Mouse (Mus musculus): Measurements from ENCODE around the gene Syngr4. TPM values are rescaled to one million over a fixed set of nuclear protein-coding genes. Genes with fewer than 3 reads are reported as not detected.

Syngr4 gene
- total RNA-seq, 2 experiments from 2014 or later: 0.36 TPM; not detected in 1

DNA sequence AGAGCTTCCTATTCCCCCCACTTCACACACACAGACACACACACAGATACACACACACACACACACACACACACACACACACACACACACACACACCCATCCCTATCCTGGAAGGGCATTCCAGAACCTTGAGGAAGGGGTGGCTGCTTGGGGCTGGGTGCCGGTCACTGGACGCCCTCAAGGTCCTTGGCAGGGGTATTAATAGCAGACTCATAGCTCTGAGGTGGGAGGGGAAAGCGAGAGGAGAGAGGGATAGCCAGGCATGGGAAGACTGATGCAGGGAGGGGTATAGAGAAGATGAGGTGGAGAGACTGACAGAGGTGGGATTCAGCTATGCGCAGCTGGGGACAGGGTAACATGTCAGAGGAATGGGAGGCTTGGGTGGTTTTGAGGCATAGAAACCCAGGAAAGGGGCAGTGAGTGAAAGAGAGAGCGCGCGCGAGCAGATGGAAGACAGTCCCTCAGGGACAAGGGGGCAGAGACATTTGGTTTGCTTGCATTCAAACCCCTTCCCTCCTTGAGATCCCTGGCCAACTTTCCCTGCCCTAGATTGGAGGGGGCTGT is 27.3 kb downstream of the Syngr4 start:
- peak; percentile 30 to 36 for DNase-seq

DNA sequence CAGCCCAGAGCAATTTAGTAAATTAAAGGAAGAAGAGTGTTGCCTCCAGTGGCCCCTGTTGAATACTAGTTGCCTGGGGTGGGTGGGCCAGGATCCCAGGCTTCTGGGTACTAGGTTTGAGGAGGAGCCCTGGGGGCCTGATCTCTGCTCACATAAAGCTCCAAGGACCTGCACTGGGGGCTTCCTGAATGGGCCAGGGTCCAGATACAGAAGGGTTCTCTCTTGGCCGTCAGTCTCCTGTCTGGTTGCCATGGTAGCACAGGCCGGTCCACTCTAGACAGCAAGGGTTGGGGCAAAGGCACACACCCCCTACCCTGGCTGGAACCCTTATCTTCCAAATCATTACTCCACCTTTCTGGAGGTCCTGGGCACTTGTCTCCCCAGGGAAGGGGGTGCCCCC is 28.6 kb downstream of the Syngr4 start:
- DNase-seq: no peak

DNA sequence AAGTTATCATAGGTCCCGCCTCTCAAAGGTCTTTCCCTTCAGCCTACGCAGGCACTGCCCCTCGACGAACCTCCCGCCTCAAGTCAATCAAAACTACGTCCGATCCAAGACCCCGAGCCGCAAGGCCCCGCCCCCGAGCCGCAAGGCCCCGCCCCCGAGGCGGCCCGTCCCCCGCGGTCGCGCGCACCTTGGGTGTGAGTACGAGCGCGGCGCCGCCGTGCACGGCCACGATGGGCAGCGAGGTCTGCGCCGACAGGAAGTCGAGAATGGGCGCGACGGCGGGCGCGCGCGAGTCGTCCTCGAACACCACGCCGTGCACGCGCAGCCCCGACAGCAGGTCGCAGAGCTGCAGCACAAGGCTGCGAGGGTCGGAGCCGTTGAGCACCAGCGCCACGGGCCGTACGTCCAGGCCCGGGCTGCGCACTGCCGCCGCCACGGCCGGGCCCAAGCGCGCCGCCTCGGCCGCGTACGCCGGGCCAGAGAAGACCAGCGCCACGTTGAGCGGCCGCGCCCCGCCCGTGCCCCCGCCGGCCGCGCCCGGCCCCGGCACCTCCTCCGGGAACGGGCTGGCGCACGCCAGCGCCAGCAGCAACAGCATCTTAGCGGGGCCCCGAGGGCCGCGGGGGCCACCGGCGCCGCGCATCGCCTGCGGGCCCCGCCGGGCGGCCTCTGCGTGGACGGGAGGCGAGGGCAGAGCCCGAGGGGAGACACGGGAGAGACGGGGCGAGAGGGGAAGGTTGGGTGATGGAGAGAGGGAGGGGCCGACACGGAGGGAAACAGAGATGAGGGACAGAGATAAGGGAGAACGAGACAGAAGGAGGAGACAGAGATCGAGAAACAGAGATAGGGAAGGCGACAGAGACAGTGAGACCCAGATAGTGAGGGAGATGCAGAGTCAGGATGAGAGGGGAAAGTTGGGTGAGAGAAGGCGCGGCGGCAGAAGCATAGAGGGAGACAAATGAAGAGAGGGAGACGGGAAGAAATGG is 30.3 kb downstream of the Syngr4 start:
- DNase-seq: peak; percentile 94 to 97

DNA sequence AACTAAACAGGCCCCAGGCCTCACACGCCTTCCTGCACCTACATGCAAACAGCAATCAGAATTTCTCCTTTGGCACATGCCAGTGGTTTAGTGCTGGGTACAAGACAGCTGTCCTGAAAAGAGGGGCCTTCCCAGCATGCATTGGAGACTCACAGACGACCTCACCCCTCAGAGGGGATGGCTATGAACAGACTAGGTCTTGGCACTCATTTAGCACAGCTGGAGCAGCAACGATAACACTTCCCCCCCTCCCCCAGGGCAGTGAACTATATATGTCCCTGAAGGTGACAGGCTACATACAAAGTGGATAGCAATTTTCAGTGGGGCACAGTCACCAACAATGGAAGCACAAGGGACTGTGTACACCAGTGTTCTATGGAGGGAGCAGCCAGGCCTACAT is 32.1 kb downstream of the Syngr4 start:
- DNase-seq: no peak

DNA sequence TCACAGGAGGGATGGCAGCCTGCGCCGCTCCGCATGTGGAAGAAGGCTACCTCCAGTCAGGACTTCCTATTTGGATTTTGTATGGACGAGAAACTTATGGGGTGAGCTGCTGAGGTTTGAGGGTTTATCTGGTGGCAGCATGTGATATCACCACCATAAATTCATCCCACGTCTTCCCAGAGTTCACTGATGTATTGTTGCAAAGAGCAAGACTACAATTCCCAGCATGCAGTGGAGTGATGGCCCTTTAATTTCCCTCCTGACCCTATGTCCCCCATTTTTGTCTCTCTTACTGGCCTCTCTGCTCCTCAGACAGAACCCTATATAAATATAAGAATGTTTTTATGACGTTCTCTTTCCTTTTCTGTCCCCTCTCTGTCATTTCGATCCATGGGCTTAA is 33.7 kb downstream of the Syngr4 start:
- DNase-seq: no peak

DNA sequence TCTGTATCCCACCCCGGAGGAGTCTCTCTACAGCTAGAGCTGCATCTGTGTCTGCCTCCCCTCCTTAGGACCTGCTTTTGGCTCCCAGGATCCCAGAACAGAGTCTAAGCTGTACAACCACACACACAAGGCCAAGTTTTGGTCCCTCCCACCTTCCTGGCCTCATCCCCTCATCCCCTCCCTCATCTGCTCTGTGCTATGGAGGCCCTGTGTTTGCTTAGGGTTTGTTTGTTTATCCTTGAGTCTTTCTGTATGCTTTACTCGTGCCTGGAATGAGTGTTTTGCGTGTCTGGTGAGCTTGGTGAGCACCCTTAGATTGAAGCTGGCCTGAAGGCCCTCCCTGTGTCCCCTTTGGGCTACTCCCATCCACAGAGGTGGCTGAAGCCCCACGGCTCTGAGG is 37.5 kb downstream of the Syngr4 start:
- no peak for DNase-seq

DNA sequence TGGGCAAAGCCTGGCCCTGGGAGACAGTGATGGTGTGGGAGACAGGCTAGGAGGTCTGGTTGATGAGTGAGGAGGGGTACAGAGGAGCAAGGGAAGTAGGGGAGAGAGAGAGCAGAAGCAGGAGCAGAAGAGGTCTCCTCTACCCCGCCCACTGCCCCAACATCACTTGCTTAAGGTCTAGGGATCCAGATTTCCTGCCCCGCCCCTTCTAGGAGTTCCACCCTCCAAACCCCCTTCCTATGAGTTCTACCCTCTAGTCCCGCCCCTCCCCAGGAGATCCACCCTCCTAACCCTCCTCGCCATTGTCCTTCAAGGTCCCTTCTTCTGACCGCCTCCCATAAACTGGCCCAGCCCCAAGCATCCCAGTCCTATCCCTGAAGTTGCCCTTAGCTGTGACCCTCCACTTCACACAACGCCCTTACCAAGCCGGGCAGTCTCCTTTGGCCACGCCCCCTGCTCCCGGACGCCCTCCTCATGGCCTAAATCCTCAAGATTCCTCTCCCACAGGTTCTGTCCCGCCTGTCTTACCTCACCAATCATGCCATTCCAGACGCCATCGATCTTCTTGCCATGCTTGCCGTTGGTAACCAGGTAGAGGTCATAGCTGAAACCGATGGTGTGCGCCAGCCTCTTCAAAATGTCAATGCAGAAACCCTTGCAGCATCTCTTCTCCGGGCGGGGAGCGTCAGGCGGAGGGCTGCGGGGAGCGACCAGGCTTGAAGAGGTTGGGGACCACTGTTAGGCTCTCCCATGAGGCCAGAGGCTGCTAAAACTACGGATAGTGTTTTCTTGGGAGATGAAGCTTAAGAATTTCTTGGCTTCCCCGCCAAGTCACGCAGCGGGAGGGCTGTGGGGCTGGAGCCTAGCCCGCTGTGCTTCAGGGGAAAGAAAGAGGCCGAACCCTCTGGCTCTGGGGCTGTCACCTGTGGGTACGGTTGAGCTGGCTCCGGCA is 39.3 kb downstream of the Syngr4 start:
- peak in 1 of 2 experiments; percentile 29 for DNase-seq

DNA sequence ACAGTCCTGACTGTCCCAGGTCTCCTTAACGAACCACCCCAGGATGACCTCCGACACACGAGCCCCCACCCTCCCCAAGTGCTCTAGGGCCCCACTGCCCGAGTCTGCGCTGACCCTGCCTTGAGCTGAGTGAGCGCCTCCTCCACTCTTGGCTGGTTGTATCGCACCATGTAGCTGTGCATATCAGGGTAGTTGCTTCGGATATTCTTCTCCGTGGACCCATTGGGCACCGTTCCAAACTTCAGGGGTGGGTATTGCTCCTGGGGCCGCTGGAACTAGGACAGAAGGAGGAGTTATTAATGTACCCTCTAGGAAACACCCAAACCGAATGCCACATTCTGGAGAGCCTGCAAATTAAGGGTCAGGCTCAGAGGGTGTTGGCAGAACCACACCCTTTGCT is 43.4 kb downstream of the Syngr4 start:
- no peak for DNase-seq

DNA sequence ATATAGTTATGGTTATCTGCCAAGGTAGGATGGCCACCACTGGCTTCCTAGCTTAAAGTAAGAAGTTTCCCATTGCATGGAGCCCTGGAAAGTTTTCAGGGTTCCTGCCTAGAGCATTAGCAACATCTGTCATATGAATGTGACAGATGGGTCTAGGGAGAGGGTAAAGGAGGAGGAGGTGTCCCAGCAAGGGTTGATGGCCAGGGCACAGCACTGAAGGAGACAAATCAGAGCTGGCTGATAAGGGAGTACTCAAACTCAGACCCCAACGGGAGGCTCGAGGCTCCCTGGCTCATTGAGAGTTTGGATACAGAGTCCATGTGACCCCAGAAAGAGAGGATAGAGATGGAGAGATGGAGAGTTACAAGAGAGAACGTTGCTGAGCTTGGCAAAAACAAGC is 45.9 kb downstream of the Syngr4 start:
- peak in 1 of 2 experiments; percentile 20 for DNase-seq

DNA sequence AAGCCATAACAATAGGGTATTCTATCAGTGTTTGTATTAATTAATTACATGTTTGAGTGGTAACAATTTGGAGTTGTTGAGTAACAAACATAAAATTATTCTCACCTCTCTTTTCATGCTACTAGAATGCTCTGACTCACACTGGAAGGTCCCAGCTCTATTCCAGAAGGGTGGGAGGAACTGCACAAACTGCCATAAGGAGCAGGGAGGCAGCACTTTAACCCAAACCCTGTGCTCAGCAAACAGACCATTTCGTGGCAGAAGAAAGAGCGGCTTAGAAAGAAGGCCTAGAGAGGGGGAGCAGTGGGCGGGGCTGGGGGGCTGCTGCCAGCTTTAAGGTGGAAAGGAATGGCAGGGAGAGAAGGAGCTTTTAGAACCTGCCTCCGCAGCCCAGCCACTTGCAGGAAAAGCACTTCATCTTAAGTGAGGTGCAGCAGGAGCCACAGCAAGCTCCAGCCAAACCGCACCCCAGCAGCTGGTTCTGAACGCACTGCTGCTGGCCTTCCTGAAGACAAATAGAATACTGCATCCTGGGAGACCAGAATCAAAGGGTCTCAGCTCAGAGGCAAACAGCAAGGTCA is 48.0 kb downstream of the Syngr4 start:
- no peak for DNase-seq

DNA sequence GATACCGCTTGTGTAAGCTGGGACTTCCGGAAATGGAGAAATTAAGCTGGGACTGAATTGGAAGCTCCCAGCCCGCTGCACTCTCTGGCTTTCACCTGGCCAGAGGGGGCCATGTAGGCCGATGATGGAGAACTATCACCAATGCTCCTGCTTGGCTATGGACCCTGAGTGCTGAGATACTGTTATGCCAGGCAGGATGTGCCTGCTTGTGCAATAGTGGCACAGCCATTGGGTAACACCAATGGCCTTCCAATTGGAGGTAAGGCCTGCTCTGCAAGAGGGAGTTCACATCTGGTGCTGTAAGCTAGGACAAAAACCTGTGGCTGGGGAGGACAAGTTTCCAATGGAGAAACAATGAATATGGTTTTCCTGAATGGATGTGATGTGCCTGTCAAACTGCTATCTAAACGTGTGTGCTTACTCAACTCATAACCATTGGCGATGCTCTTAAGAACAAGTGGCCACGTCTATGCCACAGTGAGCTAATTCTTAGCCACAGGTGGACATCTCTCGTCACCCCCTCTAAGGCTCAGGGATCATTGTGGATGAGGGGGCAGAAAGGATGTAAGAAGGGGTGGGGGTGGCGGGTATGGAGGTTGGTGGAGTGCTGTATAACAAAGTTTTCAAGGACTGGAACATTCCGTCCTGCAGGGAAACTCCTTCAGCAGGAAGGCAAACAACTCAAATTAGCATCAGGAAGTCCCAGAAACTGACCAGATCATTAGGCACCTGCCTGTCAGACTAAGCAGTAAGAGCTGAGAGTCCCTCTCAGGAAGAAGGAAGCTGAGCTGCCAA is 53.4 kb downstream of the Syngr4 start:
- no peak for DNase-seq

Other genes starting within 250 kb of the Syngr4 start
- under 1 TPM in 1 of 2 experiments, not detected in 1; 0.17 TPM for gene Fut2, start 230.3 kb downstream of the Syngr4 start, total RNA-seq (2021)
- under 1 TPM; 0.23 to 0.83 TPM for gene Ntn5, start 212.7 kb downstream of the Syngr4 start, total RNA-seq (2021)
- under 1 TPM; 0.23 to 0.99 TPM for gene Sec1, start 202.3 kb downstream of the Syngr4 start, total RNA-seq (2021)
- 10 to 100 TPM in 1 of 2 experiments, 1 to 10 TPM in 1; 8.6 to 10.2 TPM for gene Car11, start 196.9 kb downstream of the Syngr4 start, total RNA-seq (2021)
- gene Dbp, start 191.6 kb downstream of the Syngr4 start, total RNA-seq (2021): 100 to 1,000 TPM; 125 to 262 TPM
- 1,000 to 10,000 TPM; 1,050 to 1,062 TPM for gene Rpl18, start 181.3 kb downstream of the Syngr4 start, total RNA-seq (2021)
- gene Sphk2, start 178.7 kb downstream of the Syngr4 start, total RNA-seq (2021): 10 to 100 TPM; 35.5 to 35.6 TPM
- under 1 TPM; 0.36 to 0.46 TPM for gene Fam83e, start 175.5 kb downstream of the Syngr4 start, total RNA-seq (2021)
- not detected for gene Spaca4, start 170.9 kb downstream of the Syngr4 start, total RNA-seq (2021)
- 1 to 10 TPM; 6.1 to 8.5 TPM for gene Lmtk3, start 113.0 kb downstream of the Syngr4 start, total RNA-seq (2021)
- gene Sult2b1, start 112.0 kb downstream of the Syngr4 start, total RNA-seq (2021): 1 to 10 TPM; 1.1 to 1.4 TPM
- 100 to 1,000 TPM; 121 to 125 TPM for gene Cyth2, start 82.1 kb downstream of the Syngr4 start, total RNA-seq (2021)
- under 1 TPM; 0.16 to 0.53 TPM for gene Kcnj14, start 71.9 kb downstream of the Syngr4 start, total RNA-seq (2021)
- 10 to 100 TPM; 27.1 to 36.0 TPM for gene Grwd1, start 65.8 kb downstream of the Syngr4 start, total RNA-seq (2021)
- gene Kdelr1, start 23.9 kb downstream of the Syngr4 start, total RNA-seq (2021): 100 to 1,000 TPM; 137 to 140 TPM
- gene Grin2d, start 18.3 kb downstream of the Syngr4 start, total RNA-seq (2021): 1 to 10 TPM in 1 of 2 experiments, under 1 TPM in 1; 0.63 to 1.2 TPM
- gene Tmem143, start 227 bp upstream of the Syngr4 start, total RNA-seq (2021): 10 to 100 TPM; 55.1 to 66.5 TPM
- 100 to 1,000 TPM; 264 to 580 TPM for gene Emp3, start 24.7 kb upstream of the Syngr4 start, total RNA-seq (2021)
- 10 to 100 TPM; 31.8 to 38.9 TPM for gene Ccdc114, start 27.4 kb upstream of the Syngr4 start, total RNA-seq (2021)
- gene Abcc6, start 133.6 kb upstream of the Syngr4 start, total RNA-seq (2021): under 1 TPM in 1 of 2 experiments, not detected in 1; 0.60 TPM
- gene Nomo1, start 137.0 kb upstream of the Syngr4 start, total RNA-seq (2021): 10 to 100 TPM; 67.8 to 69.6 TPM
- gene Kcnj11, start 204.1 kb upstream of the Syngr4 start, total RNA-seq (2021): 1 to 10 TPM in 1 of 2 experiments, under 1 TPM in 1; 0.86 to 2.3 TPM

Measured in adrenal gland, postnatal 36 days (tissue).